Mouse (Mus musculus): ENCODE measurements at regions not wholly inside any gene's neighbourhood (a gene's known extent, or its start where the extent isn't known, plus 50 kb on each side); places are given as distances from the start of the nearest gene placed in this dataset.
A peak's percentile ranks its signal among the peaks of the same experiment; 100 is the strongest.

GRCm38 (mm10) chr13:111096071-111096470 lies 158.7 kb upstream of the Actbl2 start:
- DNase-seq (ENCODE audit: low spot score) (no peak), ATAC-seq (replicated peaks; ENCODE audit: low FRiP score, low read depth) (no peak)
- no peak overlapping the region for H3K9ac ChIP-seq (ENCODE audit: low read depth, low read length)
- H3K4me1 ChIP-seq (replicated peaks; ENCODE audit: insufficient read depth, low read length), result no peaks in the 10 kb centered on the region
- H3K27me3 ChIP-seq (ENCODE audit: insufficient read depth, low read length), result no peaks in the 10 kb centered on the region
- no peaks in the 10 kb centered on the region for H3K36me3 ChIP-seq (ENCODE audit: insufficient read depth, low read length)
- no peaks in the 10 kb centered on the region for H3K9me3 ChIP-seq (replicated peaks; ENCODE audit: low read length)
- TF ChIP-seq CTCF (IDR thresholded peaks at IDR 0.05; ENCODE audit: low read depth), result no peak
- no peak overlapping the region for H3K4me3 ChIP-seq (replicated peaks; ENCODE audit: low read depth, low read length)
- no peak overlapping the region for H3K4me2 ChIP-seq (ENCODE audit: low read length)
- no peak overlapping the region for H3K27ac ChIP-seq
- WGBS, result 91% methylated on average over 5 of the region's 5 CpGs

- no peaks in the 10 kb centered on the region for H3K4me1 ChIP-seq (replicated peaks; ENCODE audit: insufficient read depth, low read length)
- H3K27me3 ChIP-seq (ENCODE audit: insufficient read depth, low read length), result no peaks in the 10 kb centered on the region
- TF ChIP-seq CTCF (IDR thresholded peaks at IDR 0.05; ENCODE audit: low read depth), result no peak
- no peak overlapping the region for H3K9ac ChIP-seq (ENCODE audit: low read depth, low read length)
- 75% methylated on average over 4 of the region's 4 CpGs for WGBS
- no peak overlapping the region for H3K4me2 ChIP-seq (ENCODE audit: low read length)
- H3K36me3 ChIP-seq (ENCODE audit: insufficient read depth, low read length), result no peaks in the 10 kb centered on the region
- H3K4me3 ChIP-seq (replicated peaks; ENCODE audit: low read depth, low read length), result no peak overlapping the region
- no peak for DNase-seq (ENCODE audit: low spot score)
- no peak overlapping the region for H3K27ac ChIP-seq
- no peak for ATAC-seq (replicated peaks; ENCODE audit: low FRiP score, low read depth)
- no peaks in the 10 kb centered on the region for H3K9me3 ChIP-seq (replicated peaks; ENCODE audit: low read length)
Measured at GRCm38 (mm10) chr13:111097336-111097735, 157.5 kb upstream of the Actbl2 start.

- Histone ChIP-seq H3K27me3 (ENCODE audit: insufficient read depth, low read length) (no peaks in the 10 kb centered on the region), H3K36me3 (ENCODE audit: insufficient read depth, low read length) (no peaks in the 10 kb centered on the region), H3K4me1 (replicated peaks; ENCODE audit: insufficient read depth, low read length) (no peaks in the 10 kb centered on the region), H3K9me3 (replicated peaks; ENCODE audit: low read length) (no peaks in the 10 kb centered on the region), H3K9ac (ENCODE audit: low read depth, low read length) (no peak overlapping the region), H3K4me3 (replicated peaks; ENCODE audit: low read depth, low read length) (no peak overlapping the region), H3K27ac (no peak overlapping the region), H3K4me2 (ENCODE audit: low read length) (no peak overlapping the region)
- DNase-seq (ENCODE audit: low spot score) (no peak), ATAC-seq (replicated peaks; ENCODE audit: low FRiP score, low read depth) (no peak)
- TF ChIP-seq CTCF (IDR thresholded peaks at IDR 0.05; ENCODE audit: low read depth), result no peak
- WGBS, result 60% methylated on average over 2 of the region's 2 CpGs
Measured at GRCm38 (mm10) chr13:111098738-111099137, 156.1 kb upstream of the Actbl2 start.

- no peak for ATAC-seq (replicated peaks; ENCODE audit: low FRiP score, low read depth)
- no peaks in the 10 kb centered on the region for H3K9me3 ChIP-seq (replicated peaks; ENCODE audit: low read length)
- DNase-seq (ENCODE audit: low spot score), result peak; percentile 18
- no peaks in the 10 kb centered on the region for H3K4me1 ChIP-seq (replicated peaks; ENCODE audit: insufficient read depth, low read length)
- no peak overlapping the region for H3K4me2 ChIP-seq (ENCODE audit: low read length)
- no peak for TF ChIP-seq CTCF (IDR thresholded peaks at IDR 0.05; ENCODE audit: low read depth)
- H3K27ac ChIP-seq, result no peak overlapping the region
- WGBS, result 60% methylated on average over 6 of the region's 6 CpGs
- H3K4me3 ChIP-seq (replicated peaks; ENCODE audit: low read depth, low read length), result no peak overlapping the region
- no peak overlapping the region for H3K9ac ChIP-seq (ENCODE audit: low read depth, low read length)
- H3K27me3 ChIP-seq (ENCODE audit: insufficient read depth, low read length), result no peaks in the 10 kb centered on the region
- H3K36me3 ChIP-seq (ENCODE audit: insufficient read depth, low read length), result no peaks in the 10 kb centered on the region
Measured at GRCm38 (mm10) chr13:111099252-111099651, 155.6 kb upstream of the Actbl2 start.

- no peaks in the 10 kb centered on the region for H3K9me3 ChIP-seq (replicated peaks; ENCODE audit: low read length)
- no peak overlapping the region for H3K9ac ChIP-seq (ENCODE audit: low read depth, low read length)
- no peak overlapping the region for H3K27ac ChIP-seq
- H3K4me3 ChIP-seq (replicated peaks; ENCODE audit: low read depth, low read length), result no peak overlapping the region
- H3K4me1 ChIP-seq (replicated peaks; ENCODE audit: insufficient read depth, low read length), result no peaks in the 10 kb centered on the region
- DNase-seq (ENCODE audit: low spot score) (no peak), ATAC-seq (replicated peaks; ENCODE audit: low FRiP score, low read depth) (no peak)
- no peaks in the 10 kb centered on the region for H3K36me3 ChIP-seq (ENCODE audit: insufficient read depth, low read length)
- no peak for TF ChIP-seq CTCF (IDR thresholded peaks at IDR 0.05; ENCODE audit: low read depth)
- H3K27me3 ChIP-seq (ENCODE audit: insufficient read depth, low read length), result no peaks in the 10 kb centered on the region
- 97% methylated on average over 1 of the region's 1 CpGs for WGBS
- no peak overlapping the region for H3K4me2 ChIP-seq (ENCODE audit: low read length)
Measured at GRCm38 (mm10) chr13:111100448-111100847, 154.4 kb upstream of the Actbl2 start.

- Histone ChIP-seq H3K4me1 (replicated peaks; ENCODE audit: insufficient read depth, low read length) (no peaks in the 10 kb centered on the region), H3K4me2 (ENCODE audit: low read length) (no peak overlapping the region)
Measured at GRCm38 (mm10) chr13:111104567-111105219, 150.1 kb upstream of the Actbl2 start.

GRCm38 (mm10) chr13:111131108-111131507 lies 123.7 kb upstream of the Actbl2 start:
- Histone ChIP-seq H3K36me3 (ENCODE audit: insufficient read depth, low read length) (no peaks in the 10 kb centered on the region), H3K9ac (ENCODE audit: low read depth, low read length) (no peak overlapping the region), H3K4me3 (replicated peaks; ENCODE audit: low read depth, low read length) (no peak overlapping the region), H3K27me3 (ENCODE audit: insufficient read depth, low read length) (no peaks in the 10 kb centered on the region), H3K4me2 (ENCODE audit: low read length) (no peak overlapping the region), H3K9me3 (replicated peaks; ENCODE audit: low read length) (no peaks in the 10 kb centered on the region), H3K4me1 (replicated peaks; ENCODE audit: insufficient read depth, low read length) (no peaks in the 10 kb centered on the region), H3K27ac (no peak overlapping the region)
- ATAC-seq (replicated peaks; ENCODE audit: low FRiP score, low read depth) (no peak), DNase-seq (ENCODE audit: low spot score) (peak; percentile 11)
- WGBS, result 81% methylated on average over 3 of the region's 3 CpGs
- TF ChIP-seq CTCF (IDR thresholded peaks at IDR 0.05; ENCODE audit: low read depth), result peak; percentile 29; the same call in 1 of the 2 replicates

More at GRCm38 (mm10) chr13:111104567-111105219, 150.1 kb upstream of the Actbl2 start:
- WGBS, result 70% methylated on average over 4 of the region's 4 CpGs
- no peak for TF ChIP-seq CTCF (IDR thresholded peaks at IDR 0.05; ENCODE audit: low read depth)
- DNase-seq (ENCODE audit: low spot score), result peak; percentile 7
- no peak for ATAC-seq (replicated peaks; ENCODE audit: low FRiP score, low read depth)
- Histone ChIP-seq H3K27ac (no peak overlapping the region), H3K36me3 (ENCODE audit: insufficient read depth, low read length) (no peaks in the 10 kb centered on the region), H3K27me3 (ENCODE audit: insufficient read depth, low read length) (no peaks in the 10 kb centered on the region), H3K9ac (ENCODE audit: low read depth, low read length) (no peak overlapping the region), H3K4me3 (replicated peaks; ENCODE audit: low read depth, low read length) (no peak overlapping the region), H3K9me3 (replicated peaks; ENCODE audit: low read length) (no peaks in the 10 kb centered on the region)

Measured in kidney, postnatal 0 days (tissue).